Mouse (Mus musculus): ENCODE measurements around the gene Aqp1. TPM values are rescaled to one million over a fixed set of nuclear protein-coding genes. Genes with fewer than 3 reads are reported as not detected.

The Aqp1 gene
- polyA plus RNA-seq, 1 experiment from 2014 or later, result 19.0 TPM

- Histone ChIP-seq H3K9me3 (ENCODE audit: control insufficient read depth) (no peaks in the 10 kb centered on the region), H3K27ac (ENCODE audit: low read depth, low read length) (peak overlapping the region; percentile 60), H3K4me1 (replicated peaks; ENCODE audit: control insufficient read depth, insufficient read depth, low read length) (peaks cover 4% of the 10 kb centered on the region; the same call in 1 of the 2 replicates), H3K36me3 (ENCODE audit: control insufficient read depth, insufficient read depth) (no peaks in the 10 kb centered on the region), H3K9ac (ENCODE audit: low read depth, low read length) (no peak overlapping the region), H3K4me2 (replicated peaks; ENCODE audit: low read depth) (no peak overlapping the region), H3K4me3 (ENCODE audit: low read depth, low read length) (no peak overlapping the region), H3K27me3 (replicated peaks; ENCODE audit: control insufficient read depth, insufficient read depth, low read length) (no peaks in the 10 kb centered on the region)
- WGBS, result 47% methylated on average over 5 of the region's 5 CpGs
- TF ChIP-seq CTCF (IDR thresholded peaks at IDR 0.05; ENCODE audit: low read depth), result no peak; the same call in 1 of the 2 replicates
- peak; percentile 17; the same call in 1 of the 2 replicates for ATAC-seq
These were observed 20.9 kb downstream of the Aqp1 start for GRCm38 (mm10) chr6:55356976-55357635.

- Histone ChIP-seq H3K27ac (ENCODE audit: low read depth, low read length) (peak overlapping the region; percentile 60), H3K4me2 (replicated peaks; ENCODE audit: low read depth) (no peak overlapping the region; the same call in 1 of the 2 replicates), H3K9ac (ENCODE audit: low read depth, low read length) (no peak overlapping the region), H3K4me1 (replicated peaks; ENCODE audit: control insufficient read depth, insufficient read depth, low read length) (peaks cover 4% of the 10 kb centered on the region; the same call in 1 of the 2 replicates), H3K4me3 (ENCODE audit: low read depth, low read length) (no peak overlapping the region), H3K9me3 (ENCODE audit: control insufficient read depth) (no peaks in the 10 kb centered on the region), H3K36me3 (ENCODE audit: control insufficient read depth, insufficient read depth) (no peaks in the 10 kb centered on the region), H3K27me3 (replicated peaks; ENCODE audit: control insufficient read depth, insufficient read depth, low read length) (no peaks in the 10 kb centered on the region)
- 19% methylated on average over 6 of the region's 6 CpGs for WGBS
- peak; percentile 92 for ATAC-seq
- TF ChIP-seq CTCF (IDR thresholded peaks at IDR 0.05; ENCODE audit: low read depth), result no peak
These were observed 21.4 kb downstream of the Aqp1 start for GRCm38 (mm10) chr6:55357636-55358031.

- TF ChIP-seq CTCF (IDR thresholded peaks at IDR 0.05; ENCODE audit: low read depth), result peak; percentile 83
- H3K4me3 ChIP-seq (ENCODE audit: low read depth, low read length), result no peak overlapping the region
- no peaks in the 10 kb centered on the region for H3K27me3 ChIP-seq (replicated peaks; ENCODE audit: control insufficient read depth, insufficient read depth, low read length)
- no peaks in the 10 kb centered on the region for H3K9me3 ChIP-seq (ENCODE audit: control insufficient read depth)
- no peaks in the 10 kb centered on the region for H3K36me3 ChIP-seq (ENCODE audit: control insufficient read depth, insufficient read depth)
- H3K9ac ChIP-seq (ENCODE audit: low read depth, low read length), result no peak overlapping the region
- WGBS, result 33% methylated on average over 2 of the region's 2 CpGs
- peaks cover 4% of the 10 kb centered on the region; the same call in 1 of the 2 replicates for H3K4me1 ChIP-seq (replicated peaks; ENCODE audit: control insufficient read depth, insufficient read depth, low read length)
- no peak overlapping the region for H3K4me2 ChIP-seq (replicated peaks; ENCODE audit: low read depth)
- ATAC-seq, result no peak
- H3K27ac ChIP-seq (ENCODE audit: low read depth, low read length), result no peak overlapping the region
These were observed 22.5 kb downstream of the Aqp1 start for GRCm38 (mm10) chr6:55358731-55359143.

- Histone ChIP-seq H3K27ac (ENCODE audit: low read depth, low read length) (no peak overlapping the region), H3K4me3 (ENCODE audit: low read depth, low read length) (no peak overlapping the region), H3K4me2 (replicated peaks; ENCODE audit: low read depth) (no peak overlapping the region), H3K27me3 (replicated peaks; ENCODE audit: control insufficient read depth, insufficient read depth, low read length) (no peaks in the 10 kb centered on the region), H3K36me3 (ENCODE audit: control insufficient read depth, insufficient read depth) (no peaks in the 10 kb centered on the region), H3K9me3 (ENCODE audit: control insufficient read depth) (no peaks in the 10 kb centered on the region), H3K4me1 (replicated peaks; ENCODE audit: control insufficient read depth, insufficient read depth, low read length) (peaks cover 2% of the 10 kb centered on the region; the same call in 1 of the 2 replicates), H3K9ac (ENCODE audit: low read depth, low read length) (no peak overlapping the region)
- ATAC-seq, result no peak
- no peak for TF ChIP-seq CTCF (IDR thresholded peaks at IDR 0.05; ENCODE audit: low read depth)
- WGBS, result 90% methylated on average over 1 of the region's 1 CpGs
These were observed 26.4 kb downstream of the Aqp1 start for GRCm38 (mm10) chr6:55362663-55363062.

GRCm38 (mm10) chr6:55367126-55367525 is 30.9 kb downstream of the Aqp1 start:
- no peaks in the 10 kb centered on the region for H3K36me3 ChIP-seq (ENCODE audit: control insufficient read depth, insufficient read depth)
- H3K9ac ChIP-seq (ENCODE audit: low read depth, low read length), result no peak overlapping the region
- no peaks in the 10 kb centered on the region for H3K27me3 ChIP-seq (replicated peaks; ENCODE audit: control insufficient read depth, insufficient read depth, low read length)
- H3K4me1 ChIP-seq (replicated peaks; ENCODE audit: control insufficient read depth, insufficient read depth, low read length), result no peaks in the 10 kb centered on the region
- no peaks in the 10 kb centered on the region for H3K9me3 ChIP-seq (ENCODE audit: control insufficient read depth)
- H3K4me2 ChIP-seq (replicated peaks; ENCODE audit: low read depth), result no peak overlapping the region
- ATAC-seq, result no peak
- H3K27ac ChIP-seq (ENCODE audit: low read depth, low read length), result no peak overlapping the region
- no peak overlapping the region for H3K4me3 ChIP-seq (ENCODE audit: low read depth, low read length)
- no peak for TF ChIP-seq CTCF (IDR thresholded peaks at IDR 0.05; ENCODE audit: low read depth)

GRCm38 (mm10) chr6:55370831-55371230 is 34.6 kb downstream of the Aqp1 start:
- no peak overlapping the region for H3K4me2 ChIP-seq (replicated peaks; ENCODE audit: low read depth)
- no peak overlapping the region for H3K9ac ChIP-seq (ENCODE audit: low read depth, low read length)
- H3K9me3 ChIP-seq (ENCODE audit: control insufficient read depth), result no peaks in the 10 kb centered on the region
- H3K27ac ChIP-seq (ENCODE audit: low read depth, low read length), result no peak overlapping the region
- no peak overlapping the region for H3K4me3 ChIP-seq (ENCODE audit: low read depth, low read length)
- ATAC-seq, result no peak
- WGBS, result 84% methylated on average over 6 of the region's 6 CpGs
- H3K36me3 ChIP-seq (ENCODE audit: control insufficient read depth, insufficient read depth), result no peaks in the 10 kb centered on the region
- H3K4me1 ChIP-seq (replicated peaks; ENCODE audit: control insufficient read depth, insufficient read depth, low read length), result no peaks in the 10 kb centered on the region
- no peak for TF ChIP-seq CTCF (IDR thresholded peaks at IDR 0.05; ENCODE audit: low read depth)
- H3K27me3 ChIP-seq (replicated peaks; ENCODE audit: control insufficient read depth, insufficient read depth, low read length), result no peaks in the 10 kb centered on the region
